Mouse (Mus musculus) right cerebral cortex, adult 2 months (tissue): ENCODE measurements around the gene Galns.
A peak's percentile ranks its signal among the peaks of the same experiment; 100 is the strongest.

ENCODE experiments used
- DNase-seq, 2 experiments: peaks; one replicate each; pipeline ENCODE4 v3.0.0; 2021 to 2022; ENCODE audit warnings: low spot score in 2 of 2

Gene Galns

GRCm38 (mm10) chr8:122611295-122612133, at the start of gene Galns, which contains the start of gene Trappc2l:
Galns (minus strand) TSS chr8:122611463.
Trappc2l (plus strand) TSS chr8:122611640.
- DNase-seq = peak; percentile 91 to 94

GRCm38 (mm10) chr8:122660022-122660421, 48.8 kb upstream of the Galns start:
- DNase-seq = no peak

GRCm38 (mm10) chr8:122658807-122659160, 47.5 kb upstream of the Galns start:
- no peak for DNase-seq

GRCm38 (mm10) chr8:122658149-122658806, 47.0 kb upstream of the Galns start:
- DNase-seq = no peak

GRCm38 (mm10) chr8:122656056-122656999, 45.1 kb upstream of the Galns start:
- no peak for DNase-seq

- DNase-seq = no peak
These were observed 43.5 kb upstream of the Galns start for GRCm38 (mm10) chr8:122654768-122655167.

GRCm38 (mm10) chr8:122652643-122653042, 41.4 kb upstream of the Galns start:
- DNase-seq = no peak

- no peak for DNase-seq
These were observed 40.2 kb upstream of the Galns start for GRCm38 (mm10) chr8:122651326-122651921.

GRCm38 (mm10) chr8:122648192-122648970, 37.1 kb upstream of the Galns start:
- DNase-seq = no peak

- DNase-seq = no peak
These were observed 35.1 kb upstream of the Galns start for GRCm38 (mm10) chr8:122646337-122646736.

GRCm38 (mm10) chr8:122644175-122644954, 33.1 kb upstream of the Galns start:
- DNase-seq = no peak

GRCm38 (mm10) chr8:122642071-122642470, 30.8 kb upstream of the Galns start:
- DNase-seq = peak; percentile 70 to 75

GRCm38 (mm10) chr8:122641406-122641805, 30.1 kb upstream of the Galns start:
- peak; percentile 85 to 86 for DNase-seq

- no peak for DNase-seq
These were observed 29.6 kb upstream of the Galns start for GRCm38 (mm10) chr8:122640825-122641224.

GRCm38 (mm10) chr8:122639521-122640248, 28.4 kb upstream of the Galns start:
- DNase-seq = no peak

GRCm38 (mm10) chr8:122638601-122639000, 27.3 kb upstream of the Galns start:
- no peak for DNase-seq

- no peak for DNase-seq
These were observed 26.0 kb upstream of the Galns start for GRCm38 (mm10) chr8:122637230-122637629.

- peak; percentile 53 to 63 for DNase-seq
These were observed 25.5 kb upstream of the Galns start for GRCm38 (mm10) chr8:122636803-122637175.
